Mouse (Mus musculus) kidney, adult 2 months (tissue): Measurements from ENCODE around the gene 6430571L13Rik.

ENCODE experiments used
- CTCF ChIP-seq: fragments of 200-500 bp; conservative IDR thresholded peaks from 2 replicates; pipeline ENCODE4 v1.5.1; 2011; ENCODE audit warnings: low read depth, mild to moderate bottlenecking, control low read depth, low read length, moderate library complexity, mixed read lengths; ENCODE audit not compliant: insufficient read depth, insufficient read length
- POLR2A ChIP-seq: fragments of 200-500 bp; IDR thresholded peaks from one replicate; pipeline ENCODE4 v1.6.1; 2011; ENCODE audit warnings: low read depth, low read length, control low read depth

DNA sequence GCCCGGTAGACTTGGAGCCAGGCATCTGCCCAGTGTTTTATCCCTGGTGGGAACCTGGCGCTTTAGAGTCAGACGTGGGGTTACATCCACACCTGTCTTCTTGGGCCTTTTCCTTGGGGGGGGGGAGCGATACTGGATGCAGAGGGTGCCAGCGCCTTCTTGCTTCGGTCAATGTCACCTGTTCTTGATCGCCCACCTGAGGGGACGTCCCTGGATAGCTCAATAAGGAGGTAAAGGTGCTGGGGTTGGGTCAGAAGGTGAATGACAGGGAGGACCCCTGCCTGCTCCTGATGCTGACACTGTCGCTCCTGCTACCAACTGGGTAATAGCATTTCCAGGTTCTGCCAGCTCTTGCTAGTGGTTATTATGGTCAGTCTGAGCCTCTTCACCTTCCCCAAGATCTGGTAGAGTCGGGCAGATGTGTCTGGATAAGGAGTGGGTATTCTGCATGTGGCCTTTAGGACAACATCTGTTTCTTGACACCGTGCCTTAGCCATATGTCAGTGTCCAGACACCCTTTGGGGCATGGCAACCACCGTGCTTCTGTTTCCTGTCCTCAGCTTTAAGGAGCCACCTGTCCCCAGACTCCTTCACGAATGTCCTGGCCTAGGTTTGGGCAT, 60.4 kb downstream of the 6430571L13Rik start:
- no peak for TF ChIP-seq POLR2A
- no peak for TF ChIP-seq CTCF
